Mouse (Mus musculus) heart, embryonic 12.5 days (tissue): Measurements from ENCODE around the gene Gpank1. TPM values are rescaled to one million over a fixed set of nuclear protein-coding genes. Genes with fewer than 3 reads are reported as not detected.

Source experiments
- ATAC-seq: fragments of 200-750 bp; cut with Nextera tagmentation; 2 replicates; pipeline ENCODE4 v1.8.0; 2017; ENCODE audit warnings: moderate TSS enrichment, moderate library complexity; ENCODE audit not compliant: insufficient number of reproducible peaks, low FRiP score
- H3K27ac ChIP-seq: fragments of 300-500 bp; sonication (generic); 2 replicates; pipeline ENCODE4 v1.5.1; 2016; ENCODE audit warnings: mild to moderate bottlenecking, moderate library complexity; ENCODE audit not compliant: poor library complexity, severe bottlenecking
- H3K27me3 ChIP-seq: fragments of 300-500 bp; sonication (generic); replicated peaks from 2 replicates; pipeline ENCODE4 v1.6.1; 2016; ENCODE audit warnings: mild to moderate bottlenecking, moderate library complexity
- H3K36me3 ChIP-seq: fragments of 300-500 bp; sonication (generic); 2 replicates; pipeline ENCODE4 v1.6.1; 2016; ENCODE audit warnings: mild to moderate bottlenecking, moderate library complexity
- H3K4me1 ChIP-seq: fragments of 300-500 bp; sonication (generic); replicated peaks from 2 replicates; pipeline ENCODE4 v1.6.1; 2016; ENCODE audit warnings: mild to moderate bottlenecking
- H3K4me2 ChIP-seq: fragments of 300-500 bp; sonication (generic); 2 replicates; pipeline ENCODE4 v1.6.1; 2016; ENCODE audit warnings: mild to moderate bottlenecking, moderate library complexity
- H3K4me3 ChIP-seq: fragments of 300-500 bp; sonication (generic); 2 replicates; pipeline ENCODE4 v1.5.1; 2016; ENCODE audit warnings: mild to moderate bottlenecking
- H3K9ac ChIP-seq: fragments of 300-500 bp; sonication (generic); 2 replicates; pipeline ENCODE4 v1.6.1; 2016; ENCODE audit warnings: mild to moderate bottlenecking, moderate library complexity
- H3K9me3 ChIP-seq: fragments of 300-500 bp; sonication (generic); replicated peaks from 2 replicates; pipeline ENCODE4 v1.6.1; 2016; ENCODE audit warnings: mild to moderate bottlenecking, moderate library complexity
- WGBS: fragments of 180-500 bp; shearing (Covaris S2); methylation state at CpG from one replicate; pipeline ENCODE4 v1.1.7; 2016; 5-methylcytosine and 5-hydroxymethylcytosine counted together
- polyA plus RNA-seq: library from polyadenylated mRNA; unstranded; fragments of >200 nt; fragmentation: Nextera tagmentation; extraction: Ambion mirVana; gene quantifications from 2 replicates; pipeline ENCODE4 v1.2.1, GENCODE M21; 2016

Gpank1 gene
- polyA plus RNA-seq, 1 experiment from 2014 or later = 11.1 TPM

DNA sequence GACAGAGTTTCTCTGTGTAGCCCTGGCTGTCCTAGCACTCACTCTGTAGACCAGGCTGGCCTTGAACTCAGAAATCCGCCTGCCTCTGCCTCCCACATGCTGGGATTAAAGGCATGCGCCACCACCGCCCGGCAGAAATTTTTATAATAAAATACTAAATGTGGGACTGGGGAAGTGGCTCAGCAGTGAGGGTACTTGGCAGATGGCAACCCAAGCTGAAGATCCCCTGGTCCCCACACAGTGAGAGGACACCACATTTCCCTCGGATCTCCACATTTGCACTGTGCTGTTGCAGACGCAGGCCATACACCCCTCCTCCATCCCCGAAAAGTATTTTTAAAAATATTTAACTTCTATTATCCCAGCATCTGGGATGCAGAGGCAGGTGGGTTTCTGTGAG is 12.3 kb downstream of the Gpank1 start:
- no peak overlapping the region for H3K4me3 ChIP-seq
- no peak overlapping the region for H3K27ac ChIP-seq
- peaks cover 20% of the 10 kb centered on the region for H3K36me3 ChIP-seq
- H3K4me2 ChIP-seq = no peak overlapping the region
- H3K9ac ChIP-seq = no peak overlapping the region
- WGBS = 90% methylated on average over 7 of the region's 7 CpGs
- H3K4me1 ChIP-seq = peaks cover 21% of the 10 kb centered on the region
- no peaks in the 10 kb centered on the region for H3K9me3 ChIP-seq
- H3K27me3 ChIP-seq = no peaks in the 10 kb centered on the region
- no peak for ATAC-seq

DNA sequence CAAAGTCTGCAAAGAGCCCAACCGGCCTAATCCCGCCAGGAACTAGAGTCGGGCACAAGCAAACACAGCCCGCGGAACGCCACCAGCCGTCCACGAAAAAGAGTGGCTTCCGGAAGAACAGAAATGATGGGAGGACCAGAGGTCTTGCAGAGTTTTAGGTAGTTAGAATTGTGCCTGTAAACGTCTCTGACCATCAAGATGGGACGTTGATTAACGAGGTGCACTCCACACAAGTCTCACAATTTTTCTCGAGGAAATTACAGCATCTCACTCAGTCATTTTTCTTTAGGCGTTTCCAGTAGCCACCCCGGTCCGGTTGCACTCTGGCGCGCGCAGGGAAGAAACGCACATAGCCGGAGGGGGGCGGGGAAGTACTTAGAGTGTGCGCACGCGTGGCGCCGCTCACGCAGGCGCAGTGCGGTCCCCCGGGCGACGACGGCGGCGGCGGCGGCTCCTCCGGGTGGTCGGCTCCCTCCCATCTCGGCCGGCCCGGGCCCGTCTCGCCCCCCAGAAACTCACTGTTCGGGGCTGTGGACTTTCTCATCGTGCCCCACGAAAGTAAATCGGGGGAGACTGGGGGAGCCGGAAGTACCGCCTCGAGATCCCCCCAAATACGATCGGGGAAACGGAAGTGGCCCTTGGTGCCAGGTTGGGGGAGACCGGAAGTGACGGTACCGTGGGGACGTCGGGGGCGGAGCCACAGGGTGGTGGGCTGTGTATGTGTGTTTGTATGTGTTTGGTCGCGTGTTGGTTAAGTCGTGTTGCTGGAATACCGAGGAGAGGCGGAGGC is 13.7 kb downstream of the Gpank1 start, which contains the start of gene Bag6:
Gene Bag6 (plus strand): TSS at position 378 of the 790 bp plus-strand sequence.
- Histone ChIP-seq H3K36me3 (peaks cover 24% of the 10 kb centered on the region), H3K4me1 (peaks cover 15% of the 10 kb centered on the region), H3K27ac (peak within 1 kb of the TSS; percentile 97), H3K4me3 (peak within 1 kb of the TSS; percentile 87), H3K9ac (peak within 1 kb of the TSS; percentile 88), H3K9me3 (no peaks in the 10 kb centered on the region), H3K4me2 (peak within 1 kb of the TSS; percentile 94), H3K27me3 (no peaks in the 10 kb centered on the region)
- ATAC-seq = peak; percentile 93
- under 1% methylated on average over 66 of the region's 66 CpGs for WGBS

GRCm38 (mm10) chr17:35135591-35136320 is 14.5 kb downstream of the Gpank1 start:
- under 1% methylated on average over 43 of the region's 43 CpGs for WGBS
- peak overlapping the region; percentile 94 for H3K4me2 ChIP-seq
- H3K9ac ChIP-seq = peak overlapping the region; percentile 88
- ATAC-seq = peak; percentile 65
- H3K36me3 ChIP-seq = peaks cover 27% of the 10 kb centered on the region
- peak overlapping the region; percentile 87 for H3K4me3 ChIP-seq
- peak overlapping the region; percentile 97 for H3K27ac ChIP-seq
- H3K4me1 ChIP-seq = peaks cover 15% of the 10 kb centered on the region
- H3K9me3 ChIP-seq = no peaks in the 10 kb centered on the region
- H3K27me3 ChIP-seq = no peaks in the 10 kb centered on the region

DNA sequence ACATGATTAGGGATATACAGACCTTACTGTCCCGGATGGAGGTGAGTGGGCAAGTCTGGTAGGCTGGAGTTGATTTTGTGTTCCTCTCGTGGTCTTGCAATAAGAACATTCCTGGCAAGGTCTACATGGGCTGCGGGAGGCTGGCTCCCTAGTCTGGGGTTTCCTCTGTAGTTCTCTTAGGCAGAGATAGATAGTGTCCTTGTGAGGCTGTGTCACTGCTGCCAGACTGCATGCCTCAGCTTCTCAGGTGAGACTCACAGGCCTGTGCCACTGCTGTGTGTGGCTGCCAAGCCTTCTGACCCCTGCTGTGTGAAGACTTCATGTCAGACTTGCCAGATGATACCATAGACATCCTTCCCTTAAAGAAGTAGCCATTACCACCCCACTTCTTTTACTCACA is 18.0 kb downstream of the Gpank1 start:
- H3K9ac ChIP-seq = 0 out of 2 replicates have a peak overlapping the region, but pooled peaks have one; percentile 14
- H3K4me1 ChIP-seq = peaks cover 15% of the 10 kb centered on the region
- no peak overlapping the region for H3K27ac ChIP-seq
- H3K4me3 ChIP-seq = no peak overlapping the region
- no peak overlapping the region for H3K4me2 ChIP-seq
- H3K9me3 ChIP-seq = peaks cover 7% of the 10 kb centered on the region; the same call in 1 of the 2 replicates
- no peaks in the 10 kb centered on the region for H3K27me3 ChIP-seq
- no peak for ATAC-seq
- WGBS = 90% methylated on average over 3 of the region's 3 CpGs
- peaks cover 62% of the 10 kb centered on the region for H3K36me3 ChIP-seq

GRCm38 (mm10) chr17:35140490-35140996 is 19.3 kb downstream of the Gpank1 start:
- H3K36me3 ChIP-seq = peaks cover 75% of the 10 kb centered on the region
- H3K27me3 ChIP-seq = no peaks in the 10 kb centered on the region
- no peak overlapping the region for H3K27ac ChIP-seq
- peaks cover 7% of the 10 kb centered on the region; the same call in 1 of the 2 replicates for H3K9me3 ChIP-seq
- H3K4me1 ChIP-seq = peaks cover 15% of the 10 kb centered on the region
- H3K4me3 ChIP-seq = no peak overlapping the region
- WGBS = 69% methylated on average over 16 of the region's 16 CpGs
- no peak overlapping the region for H3K9ac ChIP-seq
- no peak overlapping the region for H3K4me2 ChIP-seq
- no peak for ATAC-seq

DNA sequence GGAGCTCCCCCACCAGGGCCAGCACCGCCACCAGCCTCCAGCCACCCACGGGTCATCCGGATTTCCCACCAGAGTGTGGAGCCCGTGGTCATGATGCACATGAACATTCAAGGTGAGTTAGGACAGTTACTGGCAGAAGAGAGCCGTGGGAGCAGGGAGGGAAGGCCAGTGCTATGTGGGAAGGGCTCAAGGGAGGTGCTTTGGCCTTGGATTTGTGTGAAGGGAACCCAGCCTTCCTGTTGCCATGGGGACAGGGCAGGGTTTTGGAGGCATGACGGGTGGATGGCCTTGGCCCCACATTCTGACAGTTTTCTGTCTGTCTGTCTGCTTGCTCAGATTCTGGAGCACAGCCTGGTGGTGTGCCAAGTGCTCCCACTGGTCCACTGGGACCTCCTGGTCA is 20.7 kb downstream of the Gpank1 start:
- peaks cover 89% of the 10 kb centered on the region for H3K36me3 ChIP-seq
- ATAC-seq = no peak
- no peak overlapping the region for H3K4me2 ChIP-seq
- H3K27ac ChIP-seq = no peak overlapping the region
- peaks cover 7% of the 10 kb centered on the region; the same call in 1 of the 2 replicates for H3K9me3 ChIP-seq
- WGBS = 92% methylated on average over 6 of the region's 6 CpGs
- no peak overlapping the region for H3K9ac ChIP-seq
- H3K4me3 ChIP-seq = no peak overlapping the region
- H3K4me1 ChIP-seq = peaks cover 6% of the 10 kb centered on the region
- H3K27me3 ChIP-seq = no peaks in the 10 kb centered on the region

DNA sequence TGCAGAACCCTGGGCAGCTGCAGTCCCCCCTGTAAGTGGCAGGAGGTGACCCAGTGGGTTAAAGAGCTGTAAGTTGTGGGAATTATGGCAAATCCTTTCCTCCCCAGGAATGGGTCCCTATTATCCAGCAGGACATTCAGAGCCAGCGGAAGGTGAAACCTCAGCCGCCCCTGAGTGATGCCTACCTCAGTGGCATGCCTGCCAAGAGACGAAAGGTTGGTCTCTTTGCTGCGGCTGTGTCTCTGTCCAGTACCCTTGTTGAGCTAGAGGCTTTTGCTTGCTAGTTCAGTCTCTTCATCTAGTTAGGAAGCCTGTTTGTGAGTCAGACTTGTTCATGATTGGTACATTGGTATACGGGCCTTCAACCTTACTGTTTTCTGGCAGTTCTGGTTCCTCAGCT is 24.9 kb downstream of the Gpank1 start:
- H3K27me3 ChIP-seq = no peaks in the 10 kb centered on the region
- no peak overlapping the region for H3K27ac ChIP-seq
- ATAC-seq = no peak
- peaks cover 7% of the 10 kb centered on the region; the same call in 1 of the 2 replicates for H3K9me3 ChIP-seq
- H3K4me1 ChIP-seq = no peaks in the 10 kb centered on the region
- no peak overlapping the region for H3K9ac ChIP-seq
- no peak overlapping the region for H3K4me3 ChIP-seq
- WGBS = 89% methylated on average over 5 of the region's 5 CpGs
- peaks cover 97% of the 10 kb centered on the region for H3K36me3 ChIP-seq
- no peak overlapping the region for H3K4me2 ChIP-seq

DNA sequence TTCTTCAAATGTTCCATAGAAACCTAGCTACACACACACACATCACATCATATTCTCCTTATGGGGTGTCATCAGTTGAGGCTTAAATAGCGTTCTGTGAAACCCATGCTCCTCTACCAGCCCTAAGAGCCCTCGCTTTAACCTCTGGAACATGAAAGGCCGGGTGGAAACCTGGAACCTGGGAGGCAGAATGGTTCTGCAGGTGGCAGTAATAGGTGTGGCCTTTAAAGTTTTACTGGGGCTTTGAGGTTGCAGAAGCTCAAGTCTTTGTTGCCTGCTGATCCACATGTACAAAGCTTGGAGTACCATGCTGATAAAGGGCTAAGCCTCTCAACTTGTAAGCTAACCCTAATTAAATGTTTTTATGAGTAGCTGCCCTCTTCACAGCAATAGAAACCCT is 26.1 kb downstream of the Gpank1 start:
- Histone ChIP-seq H3K9ac (no peak overlapping the region), H3K4me1 (no peaks in the 10 kb centered on the region), H3K27me3 (no peaks in the 10 kb centered on the region), H3K4me3 (no peak overlapping the region), H3K9me3 (peaks cover 7% of the 10 kb centered on the region; the same call in 1 of the 2 replicates), H3K36me3 (peaks cover 97% of the 10 kb centered on the region), H3K4me2 (no peak overlapping the region), H3K27ac (no peak overlapping the region)
- no peak for ATAC-seq
- WGBS = 56% methylated on average over 3 of the region's 3 CpGs

DNA sequence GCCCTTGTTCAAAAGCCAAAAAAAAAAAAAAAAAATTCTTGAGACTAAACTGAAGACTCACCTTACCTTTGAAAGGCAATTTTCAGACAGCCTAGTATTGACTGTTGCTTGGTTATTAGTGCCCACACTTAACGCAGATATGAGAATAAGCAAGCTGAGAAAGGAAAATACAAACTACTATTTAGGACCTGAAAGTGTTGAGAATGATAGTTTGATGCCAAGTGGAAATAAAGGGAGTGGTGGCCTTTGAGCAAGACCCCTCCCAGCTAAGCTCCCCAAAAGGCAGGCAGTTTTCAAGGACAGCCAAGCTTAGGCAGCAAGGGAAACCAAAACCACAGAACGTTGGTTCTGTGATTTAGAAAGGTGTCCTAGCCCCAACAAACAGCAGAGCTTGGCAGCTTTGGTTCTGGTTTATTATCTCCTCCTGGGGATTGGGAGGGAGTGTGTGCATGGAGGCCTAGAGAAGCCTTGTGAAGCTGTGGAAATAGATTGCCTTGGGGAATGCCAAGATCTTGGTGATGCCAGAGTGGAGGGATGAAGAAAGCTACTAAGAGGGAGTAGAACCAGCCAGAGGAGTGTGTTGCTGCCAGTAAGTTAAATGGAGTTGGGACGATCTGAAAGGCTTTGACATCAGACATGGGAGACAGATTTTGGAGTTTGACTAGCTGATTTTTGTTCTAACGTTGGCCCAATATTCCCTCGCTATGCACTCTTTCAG is 26.8 kb downstream of the Gpank1 start:
- 72% methylated on average over 5 of the region's 5 CpGs for WGBS
- ATAC-seq = no peak
- peak overlapping the region; percentile 33; the same call in 1 of the 2 replicates for H3K27ac ChIP-seq
- H3K4me1 ChIP-seq = no peaks in the 10 kb centered on the region
- no peak overlapping the region for H3K4me3 ChIP-seq
- no peaks in the 10 kb centered on the region for H3K27me3 ChIP-seq
- peaks cover 97% of the 10 kb centered on the region for H3K36me3 ChIP-seq
- no peak overlapping the region for H3K9ac ChIP-seq
- no peak overlapping the region for H3K4me2 ChIP-seq
- peaks cover 5% of the 10 kb centered on the region; the same call in 1 of the 2 replicates for H3K9me3 ChIP-seq

DNA sequence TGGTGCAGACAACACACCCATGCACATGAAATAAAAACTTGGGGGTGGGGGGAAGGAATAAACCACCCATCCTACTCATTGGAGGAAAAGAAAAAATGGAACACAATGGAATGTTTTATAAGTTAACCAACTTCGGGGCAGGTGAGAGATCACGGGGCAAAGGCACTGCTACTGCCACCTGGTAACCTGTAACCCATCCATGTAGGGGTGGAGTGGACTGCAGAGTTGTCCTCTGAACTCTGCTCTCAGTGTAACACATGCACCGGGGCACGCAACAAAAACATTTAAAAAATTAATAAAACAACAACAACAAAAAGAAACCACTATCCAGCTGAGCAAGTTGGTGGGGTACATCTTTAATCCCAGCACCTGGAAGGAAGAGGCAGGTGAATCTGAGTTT is 30.9 kb downstream of the Gpank1 start:
- Histone ChIP-seq H3K4me1 (no peaks in the 10 kb centered on the region), H3K36me3 (peaks cover 97% of the 10 kb centered on the region), H3K4me3 (no peak overlapping the region), H3K27me3 (no peaks in the 10 kb centered on the region), H3K27ac (no peak overlapping the region), H3K4me2 (no peak overlapping the region), H3K9ac (no peak overlapping the region), H3K9me3 (no peaks in the 10 kb centered on the region)
- no peak for ATAC-seq
- 97% methylated on average over 4 of the region's 4 CpGs for WGBS
